Mouse (Mus musculus) T-helper 17 cell (primary cell): Measurements from ENCODE around the gene Tcf3.

Source experiments
- in situ Hi-C, 2 experiments: fragments of 300-600 bp; cut with MboI, MseI; formaldehyde crosslinking; loops; 1 replicate in 1 of 2; 2 replicates in 1 of 2; pipeline ENCODE4 v1.15.1; 2025; ENCODE audit warnings: high pct_unique_total_duplicates in 2 of 2

Gene Tcf3

DNA sequence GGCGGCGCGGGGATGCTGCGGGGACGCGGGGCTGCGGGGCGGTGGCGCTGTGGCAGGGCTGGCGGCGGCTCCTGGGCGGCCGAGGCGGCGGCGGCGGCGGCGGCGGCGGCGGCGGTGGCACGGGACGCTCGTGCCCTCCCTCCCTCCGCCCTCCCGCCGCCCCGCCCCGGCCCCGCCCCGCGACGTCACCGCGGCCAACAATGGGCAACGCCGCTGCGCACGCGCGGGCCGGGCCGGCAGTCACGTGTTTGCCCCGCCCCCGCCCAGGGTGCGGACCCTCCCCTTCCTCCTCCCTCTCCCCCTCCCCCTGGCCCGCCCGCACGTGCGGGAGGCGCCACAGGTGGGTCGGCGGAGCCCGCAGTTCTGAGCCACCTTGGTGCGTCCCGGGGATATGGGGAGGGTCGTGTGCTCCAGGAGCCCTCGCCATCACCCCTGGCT lies 45.9 kb downstream of the Tcf3 start, which contains the start of gene Mex3d:
Mex3d (minus strand) TSS at position 138 of the 438 bp plus-strand sequence.
- in situ Hi-C loops, result no loop called here

- in situ Hi-C loops, result no loop called here
Measured at GRCm38 (mm10) chr10:80386735-80387471, 46.5 kb downstream of the Tcf3 start.

GRCm38 (mm10) chr10:80385811-80386734 lies 47.4 kb downstream of the Tcf3 start:
- in situ Hi-C loops, result no loop called here

GRCm38 (mm10) chr10:80385310-80385709 lies 48.1 kb downstream of the Tcf3 start:
- in situ Hi-C loops, result no loop called here

DNA sequence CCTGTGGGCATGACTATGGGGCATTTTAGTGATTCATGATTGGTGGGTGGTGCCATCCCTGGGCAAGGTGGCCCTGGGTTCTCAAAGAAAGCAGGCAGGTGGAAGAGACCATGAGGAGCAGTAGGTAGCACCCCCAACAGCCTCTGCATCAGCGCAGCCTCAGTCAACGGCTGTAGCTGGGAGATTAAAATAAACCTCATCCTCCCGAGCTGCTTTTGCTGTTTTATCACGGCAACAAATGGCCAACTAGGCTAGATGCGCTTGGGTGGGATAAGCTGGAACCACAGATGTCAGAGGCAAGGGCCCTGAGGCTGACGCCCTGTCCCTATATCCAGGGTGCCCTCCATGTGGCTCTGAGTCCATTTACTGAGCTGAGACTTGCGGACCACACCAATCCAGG lies 48.7 kb downstream of the Tcf3 start:
- in situ Hi-C loops, result no loop called here

DNA sequence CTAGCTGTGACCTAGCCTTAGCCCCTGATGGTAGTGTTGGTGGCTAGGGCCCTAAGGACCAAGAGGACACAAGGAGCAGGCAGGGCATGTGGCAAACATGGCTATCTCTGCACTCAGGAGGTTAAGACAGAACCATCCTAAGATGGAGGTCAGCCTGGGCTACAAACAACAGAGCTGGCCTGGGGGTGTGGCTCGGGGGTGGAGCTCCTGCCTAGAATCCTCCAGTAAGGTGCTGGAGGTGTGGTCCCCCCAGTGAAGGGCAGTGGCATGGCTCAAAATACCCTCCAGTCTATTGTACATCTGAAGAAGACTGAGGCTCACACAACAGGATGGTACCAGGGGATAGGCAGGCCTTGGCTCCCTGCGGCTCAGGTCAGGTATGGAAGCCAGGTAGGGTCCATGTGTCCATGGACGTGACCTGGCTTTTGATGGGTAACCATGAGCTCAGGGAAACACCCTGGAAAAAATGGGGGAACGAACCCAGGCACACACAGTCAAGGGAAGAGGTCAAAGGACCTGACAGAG lies 49.3 kb downstream of the Tcf3 start:
- in situ Hi-C loops, result no loop called here

DNA sequence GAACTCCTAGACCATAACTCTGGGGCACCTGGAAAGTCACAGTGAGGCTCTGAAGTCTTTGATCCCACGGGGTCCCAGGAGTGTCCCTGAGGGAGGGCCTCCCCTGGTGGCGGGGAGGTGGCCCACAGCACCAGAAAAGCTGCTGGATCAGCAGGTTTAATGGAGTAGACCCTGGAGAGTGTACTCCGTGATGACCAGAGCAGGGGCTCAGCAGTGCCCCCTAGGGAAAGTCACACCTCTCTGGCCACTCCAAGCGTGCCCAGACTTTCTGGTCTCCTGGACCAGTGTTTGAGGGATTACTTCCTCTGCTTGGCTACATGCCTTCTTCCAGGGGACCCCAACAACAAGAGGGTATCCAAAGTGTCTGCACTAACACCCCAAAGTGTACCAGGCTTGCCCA lies 50.0 kb downstream of the Tcf3 start:
- in situ Hi-C loops, result no loop called here

DNA sequence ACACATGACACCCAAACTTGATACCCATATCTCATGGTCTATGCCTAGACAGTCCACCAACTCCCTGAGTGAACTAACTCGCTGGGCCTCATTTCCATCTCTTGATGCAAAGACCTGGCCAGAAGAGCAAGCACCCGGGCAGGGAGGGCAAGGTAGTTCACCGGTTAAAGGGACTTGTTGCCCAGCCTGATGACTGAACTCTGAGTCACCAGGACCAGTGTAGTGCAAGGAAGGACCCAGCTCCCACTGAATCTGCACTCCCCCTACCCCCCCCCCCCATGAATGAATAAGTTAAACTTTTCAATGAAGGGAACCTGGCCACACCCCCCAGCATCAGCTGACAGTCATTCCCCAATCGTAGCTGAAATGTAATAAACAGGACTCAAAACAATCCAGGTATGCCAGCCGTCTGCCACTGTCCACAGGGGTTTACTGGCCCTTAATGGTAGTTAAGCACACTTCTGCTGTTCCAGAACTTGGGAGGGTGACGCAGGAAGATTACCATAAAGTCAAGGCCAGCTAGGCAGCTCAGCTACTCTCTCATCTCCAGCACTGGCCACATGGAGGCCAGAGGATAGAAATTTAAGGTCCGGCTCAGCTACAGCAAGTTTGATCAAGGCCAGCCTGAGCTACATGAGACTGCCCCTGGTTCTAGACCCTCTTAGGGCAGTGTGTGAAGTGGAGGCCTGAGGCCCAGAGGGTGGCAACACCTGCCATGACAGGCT lies 50.6 kb downstream of the Tcf3 start:
- in situ Hi-C loops, result no loop called here

DNA sequence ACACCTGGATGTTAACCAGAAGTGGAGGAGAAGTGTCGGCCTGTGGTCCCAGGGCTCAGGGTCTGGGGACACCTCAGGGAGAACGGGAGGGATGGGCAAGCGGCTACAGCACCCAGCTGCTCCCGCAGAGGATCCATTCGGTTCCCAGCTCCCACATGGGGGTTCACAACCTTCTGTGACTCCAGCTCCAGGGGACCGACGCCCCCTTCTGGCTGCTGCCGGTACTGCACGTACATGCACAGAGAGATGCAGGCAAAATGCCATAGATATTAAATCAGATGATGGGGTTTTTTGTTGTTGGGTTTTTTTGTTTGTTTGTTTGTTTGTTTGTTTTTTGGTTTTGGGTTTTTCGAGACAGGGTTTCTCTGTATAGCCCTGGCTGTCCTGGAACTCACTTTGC lies 55.7 kb downstream of the Tcf3 start:
- in situ Hi-C loops, result loop anchor here in 1 of 2 experiments (5.0 kb wide), 1 partner anchor 40 kb away; no protein-coding TSS in a partner anchor

DNA sequence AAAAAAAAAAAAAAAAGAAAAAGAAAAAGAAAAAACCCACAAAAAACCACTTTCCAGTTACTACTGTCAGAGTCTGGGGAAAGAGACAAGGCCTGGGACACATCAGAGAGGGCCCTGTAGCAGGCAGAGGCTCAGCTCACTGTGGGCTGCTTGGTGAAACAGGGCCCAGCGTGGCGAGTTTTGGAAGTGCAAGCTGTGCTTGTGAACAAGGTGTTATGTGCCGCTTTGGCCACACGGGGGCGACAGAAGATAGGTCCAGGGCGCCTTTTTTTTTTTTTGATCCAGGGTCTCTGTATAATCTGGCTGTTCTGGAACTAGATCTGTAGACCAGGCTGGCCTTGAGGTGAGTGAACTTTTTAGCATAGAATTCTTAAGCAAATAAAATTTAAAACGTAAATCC lies 57.3 kb downstream of the Tcf3 start:
- in situ Hi-C loops, result loop anchor here in 1 of 2 experiments (5.0 kb wide), 1 partner anchor 39 kb away; no protein-coding TSS in a partner anchor

DNA sequence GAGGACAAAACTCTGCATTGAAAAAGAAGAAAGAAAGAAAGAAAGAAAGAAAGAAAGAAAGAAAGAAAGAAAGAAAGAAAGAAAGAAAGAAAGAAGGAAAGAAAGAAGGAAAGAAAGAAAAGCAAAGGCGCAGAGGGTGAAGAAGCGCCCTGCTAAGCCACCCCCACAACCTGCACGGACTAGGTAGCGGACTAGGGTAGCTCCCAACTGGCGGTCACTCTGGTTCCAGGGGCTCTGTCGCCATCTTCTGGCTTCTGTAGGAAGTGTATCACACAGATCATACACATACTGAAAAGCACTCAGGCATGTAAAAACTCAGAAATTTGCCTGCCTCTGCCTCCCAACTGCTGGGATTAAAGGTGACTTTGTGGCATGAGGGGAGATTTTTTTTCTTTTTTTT lies 59.4 kb downstream of the Tcf3 start:
- in situ Hi-C loops, result loop anchor here in 1 of 2 experiments (5.0 kb wide), 1 partner anchor 37 kb away; no protein-coding TSS in a partner anchor

- in situ Hi-C loops, result loop anchor here in 1 of 2 experiments (5.0 kb wide), 1 partner anchor 35 kb away; no protein-coding TSS in a partner anchor
Measured at GRCm38 (mm10) chr10:80372706-80373105, 60.7 kb downstream of the Tcf3 start.

GRCm38 (mm10) chr10:80371983-80372382 lies 61.5 kb downstream of the Tcf3 start:
- in situ Hi-C loops, result loop anchor here in 1 of 2 experiments (5.0 kb wide), 1 partner anchor 35 kb away; no protein-coding TSS in a partner anchor

DNA sequence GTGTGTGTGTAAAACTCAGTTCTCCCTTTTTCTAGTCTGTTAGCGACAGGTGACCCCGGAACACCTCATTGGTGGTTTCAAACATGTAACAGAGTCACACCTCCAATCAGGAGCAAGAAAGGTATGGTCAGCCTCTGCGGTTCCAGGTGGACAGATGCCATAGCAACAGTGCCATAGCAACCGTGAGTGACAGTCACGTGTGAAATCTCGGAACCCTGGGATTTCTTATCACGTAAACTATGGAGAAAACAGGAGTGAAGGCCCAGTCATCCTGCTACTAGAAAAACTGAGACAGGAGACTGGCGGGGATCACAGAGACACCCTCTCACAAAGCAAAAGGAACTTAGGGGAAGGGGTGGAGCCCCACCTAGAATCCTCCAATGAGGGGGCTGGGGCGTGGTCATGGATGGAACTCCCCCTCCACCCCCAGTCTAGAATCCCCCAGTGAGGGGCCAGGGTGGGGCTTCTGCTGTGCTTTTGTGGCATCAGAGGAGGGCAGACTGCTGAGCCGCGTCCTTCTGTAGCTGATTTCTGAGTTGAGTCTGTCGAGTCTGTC lies 62.0 kb downstream of the Tcf3 start:
- in situ Hi-C loops, result loop anchor here in 1 of 2 experiments (5.0 kb wide), 1 partner anchor 34 kb away; no protein-coding TSS in a partner anchor

DNA sequence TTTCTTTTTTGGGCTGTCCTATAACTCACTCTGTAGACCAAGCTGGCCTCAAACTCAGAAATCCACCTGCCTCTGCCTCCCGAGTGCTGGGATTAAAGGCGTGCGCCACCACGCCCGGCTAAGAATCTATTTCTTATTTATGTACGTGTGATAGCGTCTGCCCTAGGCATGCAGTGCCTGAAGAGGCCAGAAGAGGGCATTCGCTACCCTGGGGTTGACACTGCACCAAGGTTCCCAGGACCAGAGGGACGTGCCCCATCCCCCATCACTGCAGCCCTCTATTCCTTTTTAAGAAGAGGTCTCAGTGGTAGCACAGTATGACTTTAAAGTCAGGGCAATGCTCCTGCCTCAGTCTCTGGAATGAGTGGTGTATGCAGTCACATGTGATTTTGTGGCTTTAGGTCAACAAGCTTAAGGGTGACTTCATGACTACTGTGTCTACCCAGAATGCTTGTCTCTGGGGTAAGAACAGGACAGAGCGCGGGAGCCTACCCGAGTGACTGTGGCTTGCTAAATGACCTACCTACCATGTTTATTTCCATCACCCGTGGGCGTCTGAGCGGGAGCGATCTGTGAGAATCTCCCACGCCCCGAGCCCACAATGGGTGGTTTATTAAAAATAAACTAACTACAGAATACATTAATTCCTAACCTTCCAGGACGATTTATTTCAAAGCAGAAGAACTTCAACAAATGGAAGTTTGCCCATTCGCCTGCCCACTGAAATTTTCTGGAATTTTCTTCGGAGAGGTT lies 63.3 kb downstream of the Tcf3 start:
- in situ Hi-C loops, result loop anchor here in 1 of 2 experiments (5.0 kb wide), 1 partner anchor 33 kb away; no protein-coding TSS in a partner anchor

DNA sequence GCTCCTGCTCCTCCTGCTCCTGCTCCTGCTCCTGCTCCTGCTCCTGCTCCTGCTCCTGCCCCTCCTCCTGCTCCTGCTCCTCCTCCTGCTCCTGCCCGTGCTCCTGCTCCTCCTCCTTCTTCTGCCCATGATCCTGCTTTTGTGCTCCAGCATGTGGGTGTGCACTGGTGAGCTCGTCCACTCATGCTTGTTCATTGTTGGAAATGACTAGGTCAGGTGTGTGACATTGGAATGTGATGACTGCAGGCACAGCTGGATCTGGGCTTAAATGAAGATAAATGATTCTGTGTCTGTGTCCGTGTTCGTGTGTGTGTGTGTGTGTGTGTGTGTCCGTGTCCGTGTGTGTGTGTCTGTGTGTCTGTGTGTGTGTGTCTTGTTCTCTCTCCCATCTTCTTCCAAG lies 65.1 kb downstream of the Tcf3 start:
- in situ Hi-C loops, result no loop called here

DNA sequence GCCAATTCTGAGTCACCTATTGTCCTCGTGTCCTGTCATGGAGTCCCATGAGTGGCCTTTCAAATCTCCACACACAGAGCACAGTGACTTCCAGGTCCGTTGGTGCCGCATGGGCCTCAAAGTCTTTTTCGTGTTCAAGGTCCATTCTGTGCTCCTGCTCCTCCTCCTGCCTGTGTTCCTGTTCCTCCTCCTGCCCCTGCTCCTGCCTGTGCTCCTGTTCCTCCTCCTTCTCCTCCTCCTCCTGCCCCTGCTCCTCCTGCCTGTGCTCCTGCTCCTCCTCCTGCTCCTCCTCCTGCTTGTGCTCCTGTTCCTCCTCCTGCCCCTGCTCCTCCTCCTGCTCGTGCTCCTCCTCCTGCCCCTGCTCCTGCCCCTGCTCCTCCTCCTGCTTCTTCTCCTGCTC lies 65.5 kb downstream of the Tcf3 start:
- in situ Hi-C loops, result no loop called here

- in situ Hi-C loops, result no loop called here
Measured at GRCm38 (mm10) chr10:80365736-80366135, 67.7 kb downstream of the Tcf3 start.

- in situ Hi-C loops, result no loop called here
Measured at GRCm38 (mm10) chr10:80363734-80364133, 69.7 kb downstream of the Tcf3 start.
